Mouse (Mus musculus): ENCODE results near the gene Aunip. TPM values are rescaled to one million over a fixed set of nuclear protein-coding genes. Genes with fewer than 3 reads are reported as not detected.

Gene Aunip
- polyA plus RNA-seq (2015; fragmentation: Nextera tagmentation; extraction: Ambion mirVana): 1.8 and 5.4 TPM in 2 replicates

DNA sequence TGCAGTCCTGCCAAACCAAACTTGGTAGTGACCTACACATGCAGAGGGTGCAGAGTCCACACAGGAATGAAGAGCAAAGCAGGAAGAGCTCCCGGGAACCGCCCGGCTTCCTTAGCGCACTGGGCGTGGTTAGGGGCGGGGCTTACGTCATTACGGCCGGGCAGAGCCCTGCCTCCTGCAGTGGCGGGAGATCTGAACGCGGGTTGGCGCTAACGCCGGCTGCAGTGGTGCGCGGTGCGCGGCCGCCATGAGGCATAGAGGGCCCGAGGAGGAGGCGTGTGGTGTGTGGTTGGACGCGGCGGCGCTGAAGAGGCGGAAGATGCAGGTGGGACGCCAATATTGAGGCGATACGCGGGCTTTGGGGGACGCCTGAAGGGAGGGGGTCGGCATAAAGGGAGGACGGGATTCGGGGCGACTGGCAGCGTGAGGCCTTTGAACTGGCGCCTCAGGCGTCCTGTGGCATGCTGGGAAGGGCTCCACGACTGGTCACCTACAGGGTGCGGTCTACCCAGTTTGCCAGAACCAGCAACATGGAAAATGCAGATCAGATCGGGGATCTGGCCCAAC lies at the start of gene Aunip:
Aunip (plus strand) TSS at position 155 of the 567 bp plus-strand sequence.
- H3K4me2 ChIP-seq: peak within 1 kb of the TSS; percentile 98
- peaks cover 18% of the 10 kb centered on the region for H3K36me3 ChIP-seq
- H3K27me3 ChIP-seq (replicated peaks): no peaks in the 10 kb centered on the region
- H3K9ac ChIP-seq (replicated peaks): peak within 1 kb of the TSS; percentile 43
- H3K4me3 ChIP-seq (replicated peaks): peak within 1 kb of the TSS; percentile 53
- WGBS: under 1% methylated on average over 42 of the region's 42 CpGs
- ATAC-seq (ENCODE audit: low FRiP score): peak; percentile 95
- peaks cover 13% of the 10 kb centered on the region for H3K4me1 ChIP-seq
- no peaks in the 10 kb centered on the region for H3K9me3 ChIP-seq (replicated peaks)
- no peak within 1 kb of the TSS for H3K27ac ChIP-seq (replicated peaks)

DNA sequence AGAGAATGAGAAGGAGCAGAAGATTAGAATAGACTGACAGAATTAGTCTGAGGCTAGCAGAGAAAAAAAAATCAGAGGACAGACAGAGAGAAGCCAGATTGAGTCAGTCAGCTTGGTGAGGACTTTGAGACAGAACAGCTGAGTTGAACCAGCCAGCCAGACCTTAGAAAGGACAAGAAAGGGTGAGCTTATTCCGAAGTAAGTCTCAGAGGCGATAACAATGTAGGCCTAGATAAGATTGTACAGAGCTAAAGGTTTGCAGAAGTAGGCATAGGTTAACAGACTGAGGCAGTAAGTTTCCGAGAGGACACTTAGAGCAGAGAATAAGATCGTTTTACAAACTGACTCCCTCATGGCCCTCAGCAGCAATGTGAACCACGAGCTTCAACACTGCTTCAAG lies 49.5 kb upstream of the Aunip start:
- no peaks in the 10 kb centered on the region for H3K27me3 ChIP-seq (replicated peaks)
- H3K36me3 ChIP-seq: no peaks in the 10 kb centered on the region
- 85% methylated on average over 5 of the region's 5 CpGs for WGBS
- H3K27ac ChIP-seq (replicated peaks): no peak overlapping the region
- peaks cover 8% of the 10 kb centered on the region for H3K4me1 ChIP-seq
- no peak overlapping the region for H3K4me2 ChIP-seq
- H3K4me3 ChIP-seq (replicated peaks): no peak overlapping the region
- no peaks in the 10 kb centered on the region for H3K9me3 ChIP-seq (replicated peaks)
- no peak for ATAC-seq (ENCODE audit: low FRiP score)
- no peak overlapping the region for H3K9ac ChIP-seq (replicated peaks)

DNA sequence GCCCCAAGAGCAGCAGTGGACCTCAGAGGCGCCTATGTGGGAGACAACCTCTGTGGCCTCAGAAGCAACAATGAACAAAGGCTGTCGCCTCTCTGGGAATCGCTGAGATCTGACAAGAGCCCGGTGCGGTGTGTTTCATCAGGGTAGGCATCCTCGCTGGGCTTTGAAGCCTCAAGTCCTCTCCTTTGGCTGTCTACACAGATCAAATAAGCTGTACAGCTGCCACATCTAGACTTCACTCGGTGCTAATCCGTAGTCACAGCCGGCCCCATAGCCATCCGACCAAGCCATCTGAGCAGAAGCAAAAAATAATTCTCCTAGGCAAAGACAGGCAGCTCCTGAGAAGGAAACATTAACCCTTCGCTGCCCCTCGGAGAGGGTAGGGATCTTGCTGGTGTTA lies 45.0 kb upstream of the Aunip start:
- no peaks in the 10 kb centered on the region for H3K36me3 ChIP-seq
- no peak overlapping the region for H3K9ac ChIP-seq (replicated peaks)
- no peak for ATAC-seq (ENCODE audit: low FRiP score)
- H3K27me3 ChIP-seq (replicated peaks): no peaks in the 10 kb centered on the region
- peaks cover 22% of the 10 kb centered on the region for H3K4me1 ChIP-seq
- WGBS: 48% methylated on average over 12 of the region's 12 CpGs
- H3K27ac ChIP-seq (replicated peaks): peak overlapping the region; percentile 94
- no peak overlapping the region for H3K4me3 ChIP-seq (replicated peaks)
- H3K9me3 ChIP-seq (replicated peaks): no peaks in the 10 kb centered on the region
- 0 out of 2 replicates have a peak overlapping the region, but pooled peaks have one; percentile 15 for H3K4me2 ChIP-seq

DNA sequence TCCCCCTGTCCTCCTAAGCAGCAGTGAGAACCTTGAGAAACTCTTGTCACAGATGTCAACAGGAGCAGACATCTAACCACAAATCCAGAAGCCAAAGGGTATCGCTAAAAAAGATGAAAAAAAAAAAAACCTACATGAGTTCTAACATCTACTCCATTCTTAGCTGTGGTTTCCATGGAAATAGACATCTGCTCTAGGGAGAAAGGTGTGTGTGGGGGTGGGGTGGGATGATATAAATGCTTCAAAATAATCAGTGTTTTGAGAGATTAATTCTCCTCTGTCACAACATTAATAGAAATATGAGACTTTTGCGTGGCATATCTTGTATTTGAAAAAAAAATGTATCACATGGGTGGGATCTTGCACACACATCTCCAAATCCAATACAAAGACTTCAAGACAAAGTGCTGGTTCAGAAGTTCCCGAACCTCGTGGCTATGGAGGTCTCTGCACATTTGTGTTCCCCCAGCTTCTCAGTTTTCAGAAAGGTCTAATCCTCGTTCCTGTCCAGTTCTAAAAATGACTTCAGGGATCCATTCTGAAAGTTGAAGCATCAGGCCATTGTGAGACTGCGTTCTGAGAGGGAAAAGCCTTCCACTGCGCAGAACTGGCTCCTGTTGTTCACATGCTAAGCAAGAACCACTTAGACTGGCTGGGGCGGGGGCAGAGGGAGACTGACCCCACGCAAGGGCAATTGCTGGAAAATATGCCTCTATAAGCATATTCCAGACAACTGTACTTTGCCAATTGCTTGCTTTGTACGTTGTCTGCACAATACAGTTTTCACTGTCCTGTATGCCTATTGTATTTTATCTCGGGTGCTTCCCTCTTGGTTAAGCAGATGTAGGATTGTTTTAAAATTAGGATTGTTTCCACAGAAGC lies 44.2 kb upstream of the Aunip start:
- H3K27me3 ChIP-seq (replicated peaks): no peaks in the 10 kb centered on the region
- peak overlapping the region; percentile 83 for H3K9ac ChIP-seq (replicated peaks)
- H3K36me3 ChIP-seq: peaks cover 4% of the 10 kb centered on the region
- peak overlapping the region; percentile 94 for H3K27ac ChIP-seq (replicated peaks)
- ATAC-seq (ENCODE audit: low FRiP score): no peak
- H3K4me1 ChIP-seq: peaks cover 29% of the 10 kb centered on the region
- H3K4me3 ChIP-seq (replicated peaks): peak overlapping the region; percentile 70
- 46% methylated on average over 11 of the region's 11 CpGs for WGBS
- no peaks in the 10 kb centered on the region for H3K9me3 ChIP-seq (replicated peaks)
- H3K4me2 ChIP-seq: peak overlapping the region; percentile 91

DNA sequence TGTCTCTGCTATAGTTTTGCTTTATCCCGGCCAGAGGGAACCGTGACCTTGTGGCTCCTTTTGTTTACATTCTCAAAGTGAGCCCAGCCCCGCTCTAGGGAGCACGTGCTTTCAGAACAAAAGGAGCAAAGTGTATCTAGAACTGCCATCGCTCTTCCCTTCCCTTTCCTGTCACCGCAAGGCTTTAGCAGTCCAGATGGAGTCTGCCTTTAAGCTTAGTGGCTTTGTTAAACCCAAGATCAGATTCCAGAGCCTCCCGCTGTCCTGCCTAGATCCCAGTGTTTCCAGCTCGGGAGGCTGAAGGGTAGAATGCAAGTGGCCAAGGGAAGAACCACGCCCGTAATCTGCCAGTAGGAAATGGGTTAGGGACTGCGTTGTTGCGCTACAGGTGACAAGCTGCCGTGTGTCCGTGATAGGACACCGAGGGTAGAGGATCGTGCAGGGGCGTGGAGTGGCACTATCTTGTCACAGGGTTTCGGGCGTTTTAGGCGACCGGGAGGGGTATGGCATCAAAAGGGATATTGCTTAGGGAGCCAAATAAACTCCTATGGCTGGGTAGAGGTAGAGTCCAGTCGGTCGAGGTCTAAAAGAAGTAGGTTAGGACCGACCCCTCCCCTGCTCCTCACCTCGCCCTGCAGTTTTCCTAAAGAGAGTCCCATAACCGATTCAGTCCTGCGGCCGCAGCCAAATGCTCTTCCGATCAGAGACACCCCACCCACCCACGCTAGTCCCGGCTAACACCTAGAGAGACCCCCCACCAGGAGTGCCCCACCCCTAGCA lies 43.2 kb upstream of the Aunip start:
- ATAC-seq (ENCODE audit: low FRiP score): peak; percentile 39
- under 1% methylated on average over 31 of the region's 31 CpGs for whole genome bisulfite sequencing
- Histone ChIP-seq H3K4me1 (peaks cover 38% of the 10 kb centered on the region), H3K9me3 (replicated peaks) (no peaks in the 10 kb centered on the region), H3K4me2 (peak overlapping the region; percentile 91), H3K36me3 (peaks cover 12% of the 10 kb centered on the region), H3K9ac (replicated peaks) (peak overlapping the region; percentile 83), H3K27me3 (replicated peaks) (no peaks in the 10 kb centered on the region), H3K4me3 (replicated peaks) (peak overlapping the region; percentile 70), H3K27ac (replicated peaks) (peak overlapping the region; percentile 94)

DNA sequence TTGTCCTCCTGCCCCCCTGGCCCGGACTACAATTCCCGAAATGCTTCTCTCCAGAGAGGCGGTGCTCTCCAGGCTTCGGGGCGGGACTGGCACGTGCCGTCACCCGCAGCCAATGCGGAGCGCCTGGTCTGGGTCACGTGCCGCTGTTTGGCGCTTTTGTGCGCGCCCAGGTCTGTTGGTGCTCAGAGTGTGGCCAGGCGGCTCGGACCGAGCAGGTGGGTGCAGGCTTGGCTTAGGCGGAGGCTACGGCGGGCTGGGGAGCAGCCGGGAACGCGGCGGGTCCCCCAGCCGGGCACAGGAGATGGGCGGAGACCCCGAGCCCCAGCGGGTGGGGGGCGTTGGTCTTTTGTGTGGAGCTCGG lies 42.6 kb upstream of the Aunip start, which contains the start of gene Stmn1:
Stmn1 (plus strand) TSS at position 106 of the 361 bp plus-strand sequence.
- Histone ChIP-seq H3K27ac (replicated peaks) (peak within 1 kb of the TSS; percentile 94), H3K4me3 (replicated peaks) (peak within 1 kb of the TSS; percentile 70), H3K4me1 (peaks cover 44% of the 10 kb centered on the region), H3K9me3 (replicated peaks) (no peaks in the 10 kb centered on the region), H3K27me3 (replicated peaks) (no peaks in the 10 kb centered on the region), H3K36me3 (peaks cover 17% of the 10 kb centered on the region), H3K4me2 (peak within 1 kb of the TSS; percentile 91), H3K9ac (replicated peaks) (peak within 1 kb of the TSS; percentile 83)
- 1% methylated on average over 27 of the region's 31 CpGs for whole genome bisulfite sequencing
- peak; percentile 96 for ATAC-seq (ENCODE audit: low FRiP score)

DNA sequence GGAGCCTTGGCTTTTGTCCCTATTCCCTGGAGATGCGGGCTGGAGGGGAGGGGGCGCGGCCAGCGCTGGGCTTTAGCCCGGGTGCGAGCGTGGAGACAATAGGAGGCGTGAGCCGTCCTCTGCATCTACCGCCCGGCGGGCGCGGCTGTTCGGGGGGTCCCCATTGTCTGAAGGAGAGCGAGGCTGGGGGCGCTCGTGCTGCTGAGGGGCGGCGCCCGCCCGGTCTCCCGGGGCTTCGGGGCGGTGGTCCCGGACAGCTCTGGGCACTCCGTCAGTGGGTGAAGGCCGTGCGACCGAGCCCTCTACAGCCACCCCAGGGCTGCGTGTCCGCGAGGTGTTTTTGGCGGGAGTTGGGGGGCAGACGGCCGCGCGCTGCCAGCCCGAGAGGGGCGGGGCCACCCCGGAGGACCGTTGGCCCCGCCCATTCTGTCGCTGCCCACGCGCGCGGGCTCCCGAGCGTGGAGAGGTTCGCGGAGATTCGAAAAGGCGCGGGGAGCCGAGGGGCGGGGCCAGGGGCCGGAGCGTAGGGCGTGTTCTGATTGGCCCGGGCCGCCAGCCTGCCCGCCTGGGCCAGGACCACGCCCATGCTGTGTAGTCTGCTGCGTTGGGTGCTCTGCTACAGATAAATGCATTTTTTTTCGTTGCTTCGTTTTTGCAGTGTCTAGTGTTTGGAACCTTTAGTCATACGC lies 42.1 kb upstream of the Aunip start:
- ATAC-seq (ENCODE audit: low FRiP score): peak; percentile 88
- H3K27ac ChIP-seq (replicated peaks): peak overlapping the region; percentile 94
- H3K9me3 ChIP-seq (replicated peaks): no peaks in the 10 kb centered on the region
- peak overlapping the region; percentile 83 for H3K9ac ChIP-seq (replicated peaks)
- H3K27me3 ChIP-seq (replicated peaks): no peaks in the 10 kb centered on the region
- under 1% methylated on average over 64 of the region's 68 CpGs for WGBS
- H3K4me3 ChIP-seq (replicated peaks): peak overlapping the region; percentile 70
- H3K4me2 ChIP-seq: peak overlapping the region; percentile 91
- peaks cover 19% of the 10 kb centered on the region for H3K36me3 ChIP-seq
- H3K4me1 ChIP-seq: peaks cover 45% of the 10 kb centered on the region

DNA sequence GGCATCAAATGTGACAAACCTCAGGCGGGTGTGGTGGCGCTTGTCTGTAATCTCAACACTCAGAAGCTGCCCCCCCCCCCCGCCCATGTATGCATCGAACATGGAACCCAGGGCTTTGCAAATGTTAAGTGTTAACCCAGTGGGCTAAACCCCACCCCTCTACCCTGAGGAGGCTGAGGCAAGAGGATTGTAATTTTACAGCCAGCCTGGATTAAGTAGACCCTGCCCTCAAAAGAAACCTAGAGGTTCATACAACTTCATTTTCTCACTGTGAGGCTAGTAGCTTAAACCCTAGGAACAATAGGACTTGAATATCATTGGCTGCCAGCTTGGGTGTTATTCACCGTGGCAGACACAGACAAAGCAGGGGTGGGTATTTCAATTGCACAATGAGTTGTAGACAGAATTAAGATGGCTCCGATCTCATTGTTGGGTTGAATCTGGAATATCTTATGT lies 41.4 kb upstream of the Aunip start:
- peaks cover 25% of the 10 kb centered on the region for H3K36me3 ChIP-seq
- peak overlapping the region; percentile 70 for H3K4me3 ChIP-seq (replicated peaks)
- peak overlapping the region; percentile 83 for H3K9ac ChIP-seq (replicated peaks)
- WGBS: 2% methylated on average over 6 of the region's 6 CpGs
- H3K4me2 ChIP-seq: peak overlapping the region; percentile 91
- peak overlapping the region; percentile 94 for H3K27ac ChIP-seq (replicated peaks)
- H3K4me1 ChIP-seq: peaks cover 52% of the 10 kb centered on the region
- ATAC-seq (ENCODE audit: low FRiP score): peak; percentile 12; the same call in 1 of the 2 replicates
- H3K9me3 ChIP-seq (replicated peaks): no peaks in the 10 kb centered on the region
- H3K27me3 ChIP-seq (replicated peaks): no peaks in the 10 kb centered on the region

DNA sequence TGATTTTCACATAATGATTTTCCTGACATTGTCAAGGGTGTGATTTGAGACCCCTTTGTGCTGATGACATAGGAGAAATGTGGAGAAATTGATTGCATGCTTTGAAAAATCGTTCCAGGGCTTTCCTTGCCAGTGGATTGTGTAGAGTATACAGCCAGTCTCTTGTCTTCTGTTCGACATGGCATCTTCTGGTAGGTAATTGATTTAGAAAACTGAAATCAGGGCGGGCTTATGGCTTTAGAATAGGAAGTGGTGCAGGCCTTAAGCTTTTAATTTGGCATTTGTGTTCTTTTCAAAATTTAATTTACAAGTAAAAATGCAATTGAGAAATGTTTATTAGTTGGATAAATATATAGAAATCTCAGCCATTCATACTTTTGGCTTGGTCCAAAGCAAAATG lies 40.8 kb upstream of the Aunip start:
- Histone ChIP-seq H3K4me3 (replicated peaks) (peak overlapping the region; percentile 70), H3K27ac (replicated peaks) (peak overlapping the region; percentile 94; the same call in 1 of the 2 replicates), H3K9me3 (replicated peaks) (no peaks in the 10 kb centered on the region), H3K4me1 (peaks cover 58% of the 10 kb centered on the region), H3K36me3 (peaks cover 31% of the 10 kb centered on the region), H3K4me2 (peak overlapping the region; percentile 91), H3K27me3 (replicated peaks) (no peaks in the 10 kb centered on the region), H3K9ac (replicated peaks) (peak overlapping the region; percentile 83)
- ATAC-seq (ENCODE audit: low FRiP score): no peak
- 22% methylated on average over 3 of the region's 3 CpGs for WGBS

DNA sequence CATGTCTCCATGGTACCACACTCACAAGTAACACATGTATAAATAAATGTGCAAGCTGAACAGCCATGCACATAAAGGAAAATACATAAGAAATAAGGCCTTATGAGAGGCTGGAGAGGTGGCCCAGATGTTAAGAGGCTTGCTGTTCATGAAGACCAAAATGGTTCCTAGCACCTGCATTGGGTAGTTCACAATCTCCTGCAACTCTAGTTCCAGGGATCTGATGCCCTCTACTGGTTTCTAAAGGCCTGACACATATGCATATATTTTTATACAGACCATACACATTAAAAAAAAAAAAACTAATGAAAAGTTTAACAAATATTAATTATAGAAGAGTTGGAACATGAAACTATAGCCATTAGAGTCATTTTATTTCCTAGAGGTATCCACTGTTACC lies 39.3 kb upstream of the Aunip start:
- peaks cover 44% of the 10 kb centered on the region for H3K36me3 ChIP-seq
- no peak for ATAC-seq (ENCODE audit: low FRiP score)
- no peaks in the 10 kb centered on the region for H3K27me3 ChIP-seq (replicated peaks)
- H3K9me3 ChIP-seq (replicated peaks): no peaks in the 10 kb centered on the region
- H3K4me3 ChIP-seq (replicated peaks): peak overlapping the region; percentile 70
- peak overlapping the region; percentile 52; the same call in 1 of the 2 replicates for H3K9ac ChIP-seq (replicated peaks)
- peak overlapping the region; percentile 91 for H3K4me2 ChIP-seq
- peak overlapping the region; percentile 63; the same call in 1 of the 2 replicates for H3K27ac ChIP-seq (replicated peaks)
- peaks cover 51% of the 10 kb centered on the region for H3K4me1 ChIP-seq

DNA sequence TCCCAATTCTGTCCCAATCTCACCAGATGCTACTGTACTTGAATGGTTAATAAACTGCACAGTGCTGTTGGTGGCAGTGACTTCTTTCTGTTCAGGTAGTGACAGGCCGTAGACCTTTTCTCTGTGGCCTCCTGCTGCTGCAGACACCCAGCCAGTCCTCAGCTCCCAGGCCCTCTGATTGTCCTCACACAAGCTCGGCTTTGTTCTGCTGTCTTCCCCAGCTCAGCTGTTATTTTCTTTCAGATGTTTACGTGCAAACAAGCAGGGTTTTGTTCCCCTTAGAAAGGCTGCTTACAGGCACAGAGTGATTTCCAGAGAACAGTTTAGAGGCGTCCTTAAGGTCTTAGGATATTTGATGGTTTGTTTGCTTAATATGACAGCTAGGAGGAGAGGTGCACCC lies 37.0 kb upstream of the Aunip start:
- ATAC-seq (ENCODE audit: low FRiP score): no peak
- peaks cover 47% of the 10 kb centered on the region for H3K4me1 ChIP-seq
- peaks cover 51% of the 10 kb centered on the region for H3K36me3 ChIP-seq
- H3K27ac ChIP-seq (replicated peaks): peak overlapping the region; percentile 76
- H3K9ac ChIP-seq (replicated peaks): no peak overlapping the region; the same call in 1 of the 2 replicates
- 40% methylated on average over 4 of the region's 4 CpGs for whole genome bisulfite sequencing
- H3K4me3 ChIP-seq (replicated peaks): no peak overlapping the region
- H3K27me3 ChIP-seq (replicated peaks): no peaks in the 10 kb centered on the region
- H3K9me3 ChIP-seq (replicated peaks): no peaks in the 10 kb centered on the region
- H3K4me2 ChIP-seq: peak overlapping the region; percentile 27
